Mouse (Mus musculus) common myeloid progenitor, adult 5-6 weeks (primary cell): Measurements from ENCODE around the gene Creb3l2. TPM values are rescaled to one million over a fixed set of nuclear protein-coding genes. Genes with fewer than 3 reads are reported as not detected.
"Not testable (repeated sequence)": the region's sequence is repeated elsewhere in the genome, so short reads cannot be mapped to it uniquely, and the experiment has no call there.

ENCODE experiments used
- ATAC-seq: replicated peaks from 2 replicates; pipeline ENCODE4 v1.8.0; 2016; ENCODE audit warnings: low read depth, mild to moderate bottlenecking, moderate TSS enrichment, inconsistent platforms; ENCODE audit not compliant: poor library complexity, severe bottlenecking
- total RNA-seq: library from RNA; stranded (forward); fragments of 200-1000, 187-1606 nt; gene quantifications from 2 replicates; pipeline ENCODE4 v1.2.3, GENCODE M21; 2017

Creb3l2 gene
- total RNA-seq, 1 experiment from 2014 or later: 4.7 TPM

DNA sequence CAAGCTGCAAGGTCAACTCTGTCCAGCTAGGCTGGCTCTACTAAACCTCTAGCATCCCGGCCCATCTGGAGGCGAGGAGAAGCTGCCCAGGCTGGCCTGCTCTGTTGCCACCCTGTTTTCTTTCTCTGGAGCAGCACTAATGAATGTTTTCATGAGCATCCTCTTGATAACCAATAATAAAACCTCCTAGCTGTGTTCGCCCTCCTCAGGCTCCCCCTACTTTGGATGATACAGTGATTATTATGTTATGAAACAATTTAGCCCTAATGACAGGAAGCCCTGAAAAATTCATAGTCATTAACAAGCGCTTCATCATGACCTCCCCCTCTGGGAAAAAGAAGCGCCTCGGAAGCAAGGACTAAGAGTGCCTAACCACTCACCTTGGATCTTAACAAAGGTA lies 59.2 kb downstream of the Creb3l2 start:
- no peak for ATAC-seq

DNA sequence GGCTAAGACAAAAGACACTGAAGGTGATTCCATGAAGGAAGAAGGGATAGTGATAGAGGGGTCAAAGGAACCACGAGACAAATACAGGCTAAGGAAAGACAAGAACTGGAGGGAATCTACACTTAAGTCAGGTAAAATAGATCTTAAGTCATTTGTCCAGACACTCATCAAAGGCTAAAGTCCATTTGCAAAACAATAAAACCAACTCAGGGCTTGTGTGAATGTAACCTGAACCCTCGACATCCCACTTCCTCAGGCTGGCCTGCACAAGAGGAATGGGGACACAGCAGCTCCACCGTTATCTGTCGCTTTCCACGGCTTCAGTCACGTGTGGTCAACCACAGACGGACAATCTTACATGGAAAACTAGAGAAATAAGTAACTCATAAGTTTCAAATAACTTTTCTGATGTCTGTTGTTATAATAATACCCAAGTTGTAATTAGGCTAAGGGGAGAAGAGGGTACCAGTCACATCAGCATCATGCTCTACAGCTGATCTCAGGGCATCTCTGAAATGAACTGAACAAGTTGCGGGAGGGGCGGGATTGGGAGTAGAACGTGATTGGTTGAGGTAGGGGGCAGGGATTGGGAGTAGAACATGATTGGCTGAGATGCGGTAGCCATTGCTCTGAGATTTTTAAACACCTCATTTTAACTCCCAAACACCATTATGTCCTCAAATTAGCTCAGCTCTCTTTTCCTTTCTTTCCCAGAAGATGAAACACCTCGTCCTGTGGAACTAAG lies 63.9 kb downstream of the Creb3l2 start:
- no peak for ATAC-seq

- ATAC-seq: not testable (repeated sequence)
Measured at GRCm38 (mm10) chr6:37377387-37377786, 64.6 kb downstream of the Creb3l2 start.

- no peak for ATAC-seq
Measured at GRCm38 (mm10) chr6:37375452-37375851, 66.5 kb downstream of the Creb3l2 start.

DNA sequence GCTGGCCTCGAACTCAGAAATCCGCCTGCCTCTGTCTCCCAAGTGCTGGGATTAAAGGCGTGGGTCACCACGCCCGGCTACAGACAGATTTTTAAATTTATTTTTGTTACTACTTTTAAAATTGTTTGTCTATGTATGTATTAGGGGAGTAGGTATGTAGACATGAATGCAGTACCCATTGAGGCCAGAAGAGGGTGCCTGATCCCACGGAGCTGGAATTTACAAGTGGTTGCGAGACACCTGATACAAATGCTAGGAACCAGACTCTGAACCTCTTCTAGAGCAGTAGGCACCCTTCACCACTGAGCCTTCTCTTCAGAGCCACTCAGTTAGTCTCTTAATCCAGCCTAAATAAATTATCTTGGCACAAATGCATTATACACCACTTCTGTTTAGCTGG lies 70.6 kb downstream of the Creb3l2 start:
- peak; percentile 77 for ATAC-seq

- ATAC-seq: no peak
Measured at GRCm38 (mm10) chr6:37370566-37370965, 71.4 kb downstream of the Creb3l2 start.

GRCm38 (mm10) chr6:37369750-37370149 lies 72.2 kb downstream of the Creb3l2 start:
- no peak for ATAC-seq

GRCm38 (mm10) chr6:37368281-37368680 lies 73.7 kb downstream of the Creb3l2 start:
- ATAC-seq: no peak

- no peak for ATAC-seq
Measured at GRCm38 (mm10) chr6:37366991-37367390, 75.0 kb downstream of the Creb3l2 start.

DNA sequence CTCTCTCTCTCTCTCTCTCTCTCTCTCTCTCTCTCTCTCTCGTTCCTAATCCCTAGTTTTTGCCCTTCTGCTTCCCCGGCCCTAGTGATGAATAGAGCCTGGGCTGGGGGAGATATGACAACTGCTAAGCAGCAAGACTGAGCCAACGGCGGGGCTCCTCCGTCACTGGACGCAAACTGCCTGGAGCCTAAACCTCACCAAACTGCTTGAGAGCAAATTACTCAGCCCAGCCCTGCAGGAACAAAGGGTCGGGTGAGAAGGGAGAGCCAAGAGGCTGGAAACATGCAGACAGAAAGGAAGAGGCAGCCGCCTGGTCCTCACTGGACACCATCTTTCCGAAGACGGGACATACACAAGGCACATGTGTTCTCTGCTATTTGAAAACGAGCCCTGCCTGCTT lies 76.8 kb downstream of the Creb3l2 start:
- ATAC-seq: no peak

GRCm38 (mm10) chr6:37364361-37364760 lies 77.6 kb downstream of the Creb3l2 start:
- ATAC-seq: no peak

GRCm38 (mm10) chr6:37360813-37361385 lies 81.0 kb downstream of the Creb3l2 start:
- no peak for ATAC-seq

DNA sequence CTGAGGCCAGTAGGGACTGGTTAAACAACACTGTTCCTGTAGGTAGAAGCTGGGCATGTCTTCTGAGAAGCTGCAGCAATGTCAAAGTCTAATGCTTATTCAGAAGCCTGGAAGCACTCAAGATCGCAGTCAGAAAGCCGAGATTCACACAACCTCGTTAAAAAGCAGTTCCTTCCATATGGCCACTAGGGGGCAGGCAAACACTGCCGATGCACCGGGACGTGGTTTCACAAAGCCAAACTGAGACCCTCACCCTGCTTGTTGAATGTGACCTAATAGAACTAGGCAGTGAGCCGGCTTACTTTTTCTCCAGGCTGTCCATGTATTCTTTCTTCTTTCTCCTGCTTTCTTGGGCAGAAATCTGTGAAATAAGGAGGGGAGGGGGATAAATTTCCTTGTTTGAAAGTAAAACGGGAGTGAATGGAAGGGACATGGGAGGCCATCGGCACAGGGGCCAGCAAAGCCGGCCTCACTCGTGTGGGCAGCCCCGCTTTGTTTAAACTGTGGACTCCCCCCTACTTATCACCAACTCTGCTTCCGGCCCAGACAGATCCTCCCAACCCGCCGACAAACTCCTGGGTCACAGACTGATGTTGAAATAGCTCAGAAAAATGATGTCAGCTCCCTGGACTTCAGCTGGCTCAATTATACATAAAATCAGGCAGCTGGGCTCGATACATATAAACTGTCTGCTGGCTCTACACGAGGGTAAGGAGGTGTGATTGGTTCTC lies 87.3 kb downstream of the Creb3l2 start:
- ATAC-seq: peak; percentile 48; the same call in 1 of the 2 replicates

DNA sequence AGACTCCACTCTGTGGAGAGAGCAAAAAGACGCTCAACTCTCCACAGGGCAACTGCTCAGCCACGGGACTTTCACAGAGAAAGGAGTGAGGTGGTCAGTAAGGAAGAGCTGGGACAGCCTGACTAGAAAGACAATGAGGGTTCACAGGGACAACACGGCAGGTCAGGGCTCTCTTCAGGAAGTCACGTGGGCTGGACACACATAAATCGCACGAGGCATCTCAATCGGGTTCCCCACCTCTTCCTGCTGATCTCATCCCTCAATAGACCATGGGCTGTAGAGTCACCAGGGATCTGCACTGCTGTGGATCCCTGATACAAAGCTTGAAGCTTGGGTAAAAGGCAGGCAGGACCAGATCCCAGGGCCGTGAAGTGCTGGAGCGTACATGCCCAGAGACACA lies 88.3 kb downstream of the Creb3l2 start:
- no peak for ATAC-seq

DNA sequence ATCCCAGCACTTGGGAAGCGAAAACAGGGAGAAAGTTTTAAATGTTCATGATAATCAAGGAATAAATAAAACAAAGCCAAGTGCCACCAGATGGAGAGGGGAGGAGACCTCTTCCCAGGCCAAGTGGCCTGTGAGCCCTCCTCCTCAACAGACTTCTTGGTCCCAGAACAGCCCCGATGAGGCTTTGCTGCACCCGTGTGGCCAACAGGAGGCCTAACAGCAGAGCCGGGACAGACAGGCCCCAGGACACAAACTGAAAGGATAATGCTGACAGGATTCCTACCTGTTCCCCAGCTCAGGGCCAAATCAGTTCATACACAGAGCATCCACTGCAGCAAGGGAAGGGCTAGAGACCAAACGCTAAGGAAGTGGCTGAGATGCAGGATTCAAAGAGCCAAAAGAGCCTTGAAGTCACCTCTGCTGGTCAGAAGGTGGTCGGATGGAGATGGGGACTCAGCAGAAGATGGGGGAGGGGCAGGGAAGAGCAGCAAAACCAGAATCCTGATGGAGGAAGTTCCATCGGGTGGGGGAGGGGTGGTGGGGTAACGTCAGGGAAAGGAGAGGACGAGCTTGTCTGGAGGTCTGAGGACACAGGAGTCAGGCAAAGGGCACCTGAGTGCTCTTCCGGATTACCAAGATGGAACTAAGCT lies 90.1 kb downstream of the Creb3l2 start:
- ATAC-seq: peak; percentile 87

GRCm38 (mm10) chr6:37350315-37350714 lies 91.6 kb downstream of the Creb3l2 start:
- ATAC-seq: no peak

DNA sequence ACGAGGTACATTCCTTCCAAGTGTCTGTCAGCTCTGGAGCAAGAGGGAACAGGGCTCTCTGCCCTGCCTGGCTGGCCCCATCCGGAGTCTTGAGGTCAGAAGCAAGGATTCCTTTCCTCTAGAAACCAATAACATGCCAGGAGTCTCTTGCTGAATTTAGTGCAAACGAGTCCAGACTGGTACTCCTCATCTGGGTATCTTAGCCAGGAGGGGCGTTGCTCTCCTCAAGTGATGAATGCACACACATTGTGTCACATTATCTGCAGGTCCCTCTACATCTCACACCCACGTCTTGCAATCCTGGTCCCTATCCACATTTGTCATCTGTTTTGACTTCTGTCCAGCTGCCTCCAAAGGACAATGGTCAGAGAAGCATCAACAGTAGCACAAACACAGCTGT lies 94.3 kb downstream of the Creb3l2 start:
- ATAC-seq: no peak

DNA sequence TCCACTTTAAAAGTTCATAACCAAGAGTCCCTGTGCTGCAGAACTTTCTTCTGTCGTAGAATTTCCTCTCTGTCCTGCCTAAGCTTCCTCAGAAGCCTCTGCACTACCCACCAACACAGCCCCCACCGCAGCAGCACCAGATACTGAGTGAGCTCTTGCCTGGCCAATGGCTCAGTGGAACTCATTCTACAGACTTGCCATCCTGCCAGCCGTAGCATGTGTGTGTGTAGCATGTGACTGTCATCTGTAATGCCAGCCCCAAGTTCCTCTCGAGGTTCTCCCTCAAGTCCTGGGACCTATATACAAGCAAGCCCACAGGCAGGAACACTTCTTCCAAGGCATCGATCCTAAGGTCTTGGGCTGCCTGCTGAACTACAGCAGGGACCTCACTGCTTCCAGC lies 103.9 kb downstream of the Creb3l2 start:
- ATAC-seq: no peak

- no peak for ATAC-seq
Measured at GRCm38 (mm10) chr6:37336831-37337260, 105.1 kb downstream of the Creb3l2 start.

DNA sequence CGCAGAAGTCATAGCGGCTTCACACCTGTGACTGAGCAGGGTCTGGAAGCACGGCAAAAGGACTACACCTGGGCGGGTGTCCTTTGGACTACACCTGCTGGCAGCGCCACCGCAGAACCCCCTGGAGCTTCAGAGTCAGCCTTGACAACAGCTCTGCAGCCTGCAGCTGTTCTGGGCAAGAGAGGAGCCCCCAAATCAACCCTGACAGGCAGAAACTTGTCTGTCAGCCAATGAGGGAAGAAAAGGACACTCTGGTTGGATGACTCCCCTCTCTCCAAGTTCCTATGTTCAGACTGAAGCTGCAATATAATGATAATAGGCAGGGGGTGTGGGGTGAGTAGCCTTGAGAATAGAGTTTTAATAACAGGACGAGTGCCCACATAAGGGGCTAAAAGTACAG lies 105.6 kb downstream of the Creb3l2 start:
- no peak for ATAC-seq

GRCm38 (mm10) chr6:37332846-37333245 lies 109.1 kb downstream of the Creb3l2 start:
- no peak for ATAC-seq
